Mouse (Mus musculus): ENCODE results near the gene Napa. TPM values are rescaled to one million over a fixed set of nuclear protein-coding genes. Genes with fewer than 3 reads are reported as not detected.

Napa gene
- polyA plus RNA-seq, 1 experiment from 2014 or later, result 154 TPM

- no peak within 1 kb of the TSS for H3K4me3 ChIP-seq (ENCODE audit: low read depth, low read length)
- ATAC-seq, result no peak
- H3K4me2 ChIP-seq (replicated peaks; ENCODE audit: low read depth, low read length), result no peak within 1 kb of the TSS
- DNase-seq (ENCODE audit: low spot score), result no peak
- no peaks in the 10 kb centered on the region for H3K4me1 ChIP-seq (ENCODE audit: insufficient read depth, low read depth, low read length)
- H3K9ac ChIP-seq (replicated peaks; ENCODE audit: low read depth), result no peak within 1 kb of the TSS
- 49% methylated on average over 51 of the region's 80 CpGs for WGBS
- H3K27me3 ChIP-seq (replicated peaks; ENCODE audit: insufficient read depth, low read length), result peaks cover 9% of the 10 kb centered on the region; the same call in 1 of the 2 replicates
- no peaks in the 10 kb centered on the region for H3K36me3 ChIP-seq (ENCODE audit: insufficient read depth, low read length)
- H3K27ac ChIP-seq (ENCODE audit: low read length), result no peak within 1 kb of the TSS
- TF ChIP-seq CTCF (IDR thresholded peaks at IDR 0.05), result no peak
- no peak for TF ChIP-seq EP300 (IDR thresholded peaks at IDR 0.05)
- no peaks in the 10 kb centered on the region for H3K9me3 ChIP-seq (ENCODE audit: low read length)
Measured at GRCm38 (mm10) chr7:16061219-16062098, 36.8 kb upstream of the Napa start, which contains the start of gene Zfp541. Gene Zfp541 (plus strand): TSS chr7:16061814.

DNA sequence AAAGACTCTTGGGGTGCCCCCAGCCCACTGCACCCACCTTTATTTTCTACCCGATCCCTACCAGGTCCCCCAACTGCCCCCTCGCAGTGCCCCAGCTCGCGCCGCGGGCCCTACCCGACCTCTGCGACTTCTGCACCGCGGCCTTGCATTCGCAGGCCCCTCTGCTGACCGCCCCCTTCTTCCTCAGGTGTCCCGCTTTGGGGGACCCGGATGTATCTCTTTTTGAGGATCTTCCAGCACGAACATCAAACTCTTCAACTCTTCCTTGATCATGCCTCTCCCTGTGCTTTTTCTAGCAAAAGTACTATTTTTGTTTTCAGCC lies 36.2 kb upstream of the Napa start:
- 67% methylated on average over 15 of the region's 15 CpGs for WGBS
- H3K27me3 ChIP-seq (replicated peaks; ENCODE audit: insufficient read depth, low read length), result peaks cover 9% of the 10 kb centered on the region; the same call in 1 of the 2 replicates
- no peaks in the 10 kb centered on the region for H3K36me3 ChIP-seq (ENCODE audit: insufficient read depth, low read length)
- DNase-seq (ENCODE audit: low spot score), result no peak
- H3K9ac ChIP-seq (replicated peaks; ENCODE audit: low read depth), result no peak overlapping the region
- H3K4me2 ChIP-seq (replicated peaks; ENCODE audit: low read depth, low read length), result no peak overlapping the region
- H3K9me3 ChIP-seq (ENCODE audit: low read length), result no peaks in the 10 kb centered on the region
- ATAC-seq, result no peak
- no peak overlapping the region for H3K4me3 ChIP-seq (ENCODE audit: low read depth, low read length)
- H3K4me1 ChIP-seq (ENCODE audit: insufficient read depth, low read depth, low read length), result no peaks in the 10 kb centered on the region
- TF ChIP-seq EP300 (IDR thresholded peaks at IDR 0.05) (no peak), CTCF (IDR thresholded peaks at IDR 0.05) (no peak)
- H3K27ac ChIP-seq (ENCODE audit: low read length), result no peak overlapping the region

DNA sequence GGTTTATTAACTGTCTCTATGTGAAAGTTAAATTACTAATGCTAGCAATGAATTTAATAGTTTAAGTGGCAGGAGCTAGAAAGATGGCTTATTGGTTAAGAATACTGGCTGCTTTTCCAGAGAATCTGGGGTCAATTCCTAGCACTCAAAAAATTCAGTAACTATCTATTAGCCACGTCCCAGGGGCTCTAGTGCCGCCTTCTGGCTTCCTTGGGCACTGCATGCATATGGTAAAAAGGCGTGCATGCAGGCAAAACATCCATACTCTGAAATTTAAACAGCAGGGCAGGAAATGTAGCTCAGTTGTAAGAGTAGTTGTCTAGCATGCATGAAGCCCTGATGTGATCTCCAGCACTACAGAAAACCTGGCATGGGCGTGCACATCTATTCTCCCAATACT lies 34.8 kb upstream of the Napa start:
- no peaks in the 10 kb centered on the region for H3K36me3 ChIP-seq (ENCODE audit: insufficient read depth, low read length)
- no peak overlapping the region for H3K4me3 ChIP-seq (ENCODE audit: low read depth, low read length)
- WGBS, result 26% methylated on average over 4 of the region's 4 CpGs
- no peaks in the 10 kb centered on the region for H3K4me1 ChIP-seq (ENCODE audit: insufficient read depth, low read depth, low read length)
- ATAC-seq (no peak), DNase-seq (ENCODE audit: low spot score) (no peak)
- TF ChIP-seq CTCF (IDR thresholded peaks at IDR 0.05) (peak; percentile 46), EP300 (IDR thresholded peaks at IDR 0.05) (no peak)
- H3K27me3 ChIP-seq (replicated peaks; ENCODE audit: insufficient read depth, low read length), result peaks cover 9% of the 10 kb centered on the region; the same call in 1 of the 2 replicates
- no peak overlapping the region for H3K4me2 ChIP-seq (replicated peaks; ENCODE audit: low read depth, low read length)
- H3K9me3 ChIP-seq (ENCODE audit: low read length), result no peaks in the 10 kb centered on the region
- no peak overlapping the region for H3K9ac ChIP-seq (replicated peaks; ENCODE audit: low read depth)
- no peak overlapping the region for H3K27ac ChIP-seq (ENCODE audit: low read length)

DNA sequence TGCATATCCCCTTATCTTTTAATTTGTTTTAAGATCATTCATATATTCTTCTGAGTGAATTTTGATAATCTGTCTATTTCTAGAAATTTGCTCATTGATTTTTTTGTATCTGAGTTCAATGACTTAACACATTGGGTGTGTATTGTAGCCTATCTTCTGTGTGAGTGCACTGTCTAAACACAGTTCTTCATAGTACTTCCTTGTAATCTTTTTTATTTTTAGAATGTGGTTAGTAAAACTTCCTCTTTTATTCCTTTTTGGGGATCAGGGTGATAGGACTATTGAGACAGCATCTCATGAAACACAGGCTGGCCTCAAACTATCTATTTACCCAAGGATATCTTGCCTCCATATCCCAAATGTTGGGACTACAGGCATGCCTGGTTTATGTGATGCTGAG lies 27.4 kb upstream of the Napa start:
- H3K36me3 ChIP-seq (ENCODE audit: insufficient read depth, low read length), result no peaks in the 10 kb centered on the region
- no peak for ATAC-seq

DNA sequence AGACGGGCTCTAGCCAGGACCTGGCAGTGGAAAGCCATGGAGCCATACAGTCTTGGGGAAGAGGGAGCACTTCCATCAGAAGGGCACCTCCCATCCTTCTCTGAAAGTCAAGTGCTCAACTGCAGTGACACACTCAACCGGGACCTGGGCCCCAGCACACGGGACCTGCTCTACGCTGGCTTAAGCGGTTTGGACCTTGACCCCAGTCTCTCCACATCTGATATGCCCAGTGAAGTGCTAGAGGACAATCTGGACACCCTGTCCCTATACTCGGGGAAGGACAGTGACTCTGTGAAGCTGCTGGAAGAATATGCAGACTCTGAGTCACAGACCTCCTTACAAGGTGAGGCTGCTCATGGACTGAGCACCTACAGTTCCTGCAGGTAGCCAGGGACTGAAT lies 26.4 kb upstream of the Napa start:
- no peak for TF ChIP-seq EP300 (IDR thresholded peaks at IDR 0.05)
- TF ChIP-seq CTCF (IDR thresholded peaks at IDR 0.05), result no peak
- DNase-seq (ENCODE audit: low spot score), result no peak

More for the DNA sequence above, 27.4 kb upstream of the Napa start:
- Histone ChIP-seq H3K9me3 (ENCODE audit: low read length) (no peaks in the 10 kb centered on the region), H3K4me1 (ENCODE audit: insufficient read depth, low read depth, low read length) (no peaks in the 10 kb centered on the region), H3K4me2 (replicated peaks; ENCODE audit: low read depth, low read length) (no peak overlapping the region), H3K9ac (replicated peaks; ENCODE audit: low read depth) (no peak overlapping the region), H3K27ac (ENCODE audit: low read length) (no peak overlapping the region), H3K4me3 (ENCODE audit: low read depth, low read length) (no peak overlapping the region), H3K27me3 (replicated peaks; ENCODE audit: insufficient read depth, low read length) (no peaks in the 10 kb centered on the region)
- peak; percentile 25 for DNase-seq (ENCODE audit: low spot score)
- TF ChIP-seq EP300 (IDR thresholded peaks at IDR 0.05) (no peak), CTCF (IDR thresholded peaks at IDR 0.05) (no peak)

GRCm38 (mm10) chr7:16079947-16080346 lies 18.3 kb upstream of the Napa start:
- ATAC-seq, result no peak
- H3K27me3 ChIP-seq (replicated peaks; ENCODE audit: insufficient read depth, low read length), result no peaks in the 10 kb centered on the region
- H3K9me3 ChIP-seq (ENCODE audit: low read length), result no peaks in the 10 kb centered on the region
- no peak for DNase-seq (ENCODE audit: low spot score)
- no peak overlapping the region for H3K4me2 ChIP-seq (replicated peaks; ENCODE audit: low read depth, low read length)
- H3K4me3 ChIP-seq (ENCODE audit: low read depth, low read length), result no peak overlapping the region
- 39% methylated on average over 1 of the region's 1 CpGs for WGBS
- H3K27ac ChIP-seq (ENCODE audit: low read length), result no peak overlapping the region
- no peak overlapping the region for H3K9ac ChIP-seq (replicated peaks; ENCODE audit: low read depth)
- H3K4me1 ChIP-seq (ENCODE audit: insufficient read depth, low read depth, low read length), result no peaks in the 10 kb centered on the region
- H3K36me3 ChIP-seq (ENCODE audit: insufficient read depth, low read length), result no peaks in the 10 kb centered on the region
- TF ChIP-seq EP300 (IDR thresholded peaks at IDR 0.05) (no peak), CTCF (IDR thresholded peaks at IDR 0.05) (no peak)

More for the DNA sequence above, 26.4 kb upstream of the Napa start:
- ATAC-seq, result no peak
- H3K36me3 ChIP-seq (ENCODE audit: insufficient read depth, low read length), result no peaks in the 10 kb centered on the region
- no peaks in the 10 kb centered on the region for H3K27me3 ChIP-seq (replicated peaks; ENCODE audit: insufficient read depth, low read length)
- 82% methylated on average over 6 of the region's 6 CpGs for WGBS
- H3K4me2 ChIP-seq (replicated peaks; ENCODE audit: low read depth, low read length), result no peak overlapping the region
- H3K9ac ChIP-seq (replicated peaks; ENCODE audit: low read depth), result no peak overlapping the region
- H3K4me1 ChIP-seq (ENCODE audit: insufficient read depth, low read depth, low read length), result no peaks in the 10 kb centered on the region
- no peaks in the 10 kb centered on the region for H3K9me3 ChIP-seq (ENCODE audit: low read length)
- H3K4me3 ChIP-seq (ENCODE audit: low read depth, low read length), result no peak overlapping the region
- H3K27ac ChIP-seq (ENCODE audit: low read length), result no peak overlapping the region
